Mouse (Mus musculus) forelimb bud, embryonic 11.5 days (tissue): ENCODE results near the gene Tfeb.
A peak's percentile ranks its signal among the peaks of the same experiment; 100 is the strongest.

Experiments used
- DNase-seq: peaks from one replicate; pipeline ENCODE4 v3.0.0-alpha.2; 2012; ENCODE audit warnings: low read depth, low spot score

Tfeb gene

GRCm38 (mm10) chr17:47787632-47788031 lies 50.8 kb downstream of the Tfeb start:
- DNase-seq, result no peak

GRCm38 (mm10) chr17:47788306-47788705 lies 51.5 kb downstream of the Tfeb start:
- peak; percentile 68 for DNase-seq

- no peak for DNase-seq
These were observed 52.2 kb downstream of the Tfeb start for GRCm38 (mm10) chr17:47788996-47789395.

GRCm38 (mm10) chr17:47792098-47792863 lies 55.5 kb downstream of the Tfeb start:
- DNase-seq, result peak; percentile 89

GRCm38 (mm10) chr17:47793377-47793776 lies 56.5 kb downstream of the Tfeb start:
- DNase-seq, result peak; percentile 81

- peak; percentile 74 for DNase-seq
These were observed 58.6 kb downstream of the Tfeb start for GRCm38 (mm10) chr17:47795446-47795845.

- no peak for DNase-seq
These were observed 59.5 kb downstream of the Tfeb start for GRCm38 (mm10) chr17:47796156-47796816.

- no peak for DNase-seq
These were observed 60.1 kb downstream of the Tfeb start for GRCm38 (mm10) chr17:47796968-47797367.

GRCm38 (mm10) chr17:47797383-47797782 lies 60.6 kb downstream of the Tfeb start:
- no peak for DNase-seq

- no peak for DNase-seq
These were observed 66.0 kb downstream of the Tfeb start for GRCm38 (mm10) chr17:47802806-47803205.

GRCm38 (mm10) chr17:47803662-47804061 lies 66.8 kb downstream of the Tfeb start:
- no peak for DNase-seq

GRCm38 (mm10) chr17:47805047-47805835 lies 68.4 kb downstream of the Tfeb start:
- DNase-seq, result no peak

- DNase-seq, result no peak
These were observed 69.4 kb downstream of the Tfeb start for GRCm38 (mm10) chr17:47806230-47806629.

GRCm38 (mm10) chr17:47811265-47811800 lies 74.5 kb downstream of the Tfeb start:
- DNase-seq, result no peak

GRCm38 (mm10) chr17:47812200-47812599 lies 75.4 kb downstream of the Tfeb start:
- no peak for DNase-seq

GRCm38 (mm10) chr17:47813616-47814015 lies 76.8 kb downstream of the Tfeb start:
- no peak for DNase-seq

GRCm38 (mm10) chr17:47814496-47814895 lies 77.7 kb downstream of the Tfeb start:
- DNase-seq, result no peak

GRCm38 (mm10) chr17:47815446-47815845 lies 78.6 kb downstream of the Tfeb start:
- DNase-seq, result no peak

GRCm38 (mm10) chr17:47818038-47818725 lies 81.4 kb downstream of the Tfeb start:
- DNase-seq, result no peak

- DNase-seq, result no peak
These were observed 84.5 kb downstream of the Tfeb start for GRCm38 (mm10) chr17:47821339-47821738.

GRCm38 (mm10) chr17:47831161-47831560 lies 94.3 kb downstream of the Tfeb start:
- peak; percentile 59 for DNase-seq
